Mouse (Mus musculus) heart, adult 2 months (tissue): ENCODE results near the gene Cgas.

Experiments used
- CTCF ChIP-seq: fragments of 200-600 bp; IDR thresholded peaks from 2 replicates; pipeline ENCODE4 v1.8.1; 2022; ENCODE audit warnings: antibody characterized with exemption, mild to moderate bottlenecking, moderate library complexity
- EP300 ChIP-seq: fragments of 200-500 bp; IDR thresholded peaks from 2 replicates; pipeline ENCODE4 v1.6.1; 2011; ENCODE audit warnings: low read depth, low read length, control low read depth; ENCODE audit not compliant: insufficient read depth
- POLR2A ChIP-seq: fragments of 200-500 bp; IDR thresholded peaks from 2 replicates; pipeline ENCODE4 v1.6.1; 2011; ENCODE audit warnings: mild to moderate bottlenecking, low read depth, low read length, control low read depth; ENCODE audit not compliant: insufficient read depth

GRCm38 (mm10) chr9:78395630-78396351, 47.2 kb downstream of the Cgas start, which contains the start of gene Ddx43:
- TF ChIP-seq POLR2A (no peak), CTCF (no peak), EP300 (no peak)
